Mouse (Mus musculus) kidney, adult 8-10 months (tissue): ENCODE results near the gene Pcyt2.

Experiments used
- DNase-seq, 2 experiments: peaks; one replicate each; pipeline ENCODE4 v3.0.0; 2022

The Pcyt2 gene

GRCm38 (mm10) chr11:120580190-120580589, 37.5 kb downstream of the Pcyt2 start:
- DNase-seq = peak; percentile 43 to 49

- peak; percentile 59 to 79 for DNase-seq
These were observed 38.2 kb downstream of the Pcyt2 start for GRCm38 (mm10) chr11:120579316-120580107.

GRCm38 (mm10) chr11:120578694-120579243, 39.0 kb downstream of the Pcyt2 start:
- peak in 1 of 2 experiments; percentile 27 for DNase-seq

- DNase-seq = peak; percentile 60
These were observed 39.6 kb downstream of the Pcyt2 start for GRCm38 (mm10) chr11:120578024-120578693.

GRCm38 (mm10) chr11:120577211-120578023, 40.3 kb downstream of the Pcyt2 start:
- DNase-seq = peak; percentile 66 to 75

- DNase-seq = peak; percentile 85 to 91
These were observed 41.3 kb downstream of the Pcyt2 start for GRCm38 (mm10) chr11:120576365-120576981.

GRCm38 (mm10) chr11:120575940-120576339, 41.8 kb downstream of the Pcyt2 start:
- no peak for DNase-seq

GRCm38 (mm10) chr11:120575046-120575445, 42.7 kb downstream of the Pcyt2 start:
- DNase-seq = no peak

- DNase-seq = no peak
These were observed 43.5 kb downstream of the Pcyt2 start for GRCm38 (mm10) chr11:120574278-120574600.

- DNase-seq = no peak
These were observed 44.0 kb downstream of the Pcyt2 start for GRCm38 (mm10) chr11:120573585-120574277.

GRCm38 (mm10) chr11:120572752-120573584, 44.8 kb downstream of the Pcyt2 start, which contains the start of gene P4hb:
Gene P4hb (minus strand): TSS chr11:120573253.
- peak; percentile 100 for DNase-seq

GRCm38 (mm10) chr11:120572417-120572751, 45.4 kb downstream of the Pcyt2 start:
- no peak for DNase-seq

- no peak for DNase-seq
These were observed 45.9 kb downstream of the Pcyt2 start for GRCm38 (mm10) chr11:120571754-120572416.

- DNase-seq = no peak
These were observed 46.6 kb downstream of the Pcyt2 start for GRCm38 (mm10) chr11:120571122-120571521.

GRCm38 (mm10) chr11:120568324-120568723, 49.4 kb downstream of the Pcyt2 start:
- no peak for DNase-seq

- DNase-seq = no peak
These were observed 52.6 kb downstream of the Pcyt2 start for GRCm38 (mm10) chr11:120565114-120565513.

- DNase-seq = no peak
These were observed 54.8 kb downstream of the Pcyt2 start for GRCm38 (mm10) chr11:120562949-120563348.

GRCm38 (mm10) chr11:120560952-120561728, 56.6 kb downstream of the Pcyt2 start:
- DNase-seq = no peak
